Mouse (Mus musculus) kidney, postnatal 4 days (tissue): ENCODE results near the gene Trpm1.

Experiments used
- DNase-seq, 2 experiments: peaks; one replicate each; pipeline ENCODE4 v3.0.0; 2021; ENCODE audit warnings: mixed read lengths in 2 of 2

The Trpm1 gene

DNA sequence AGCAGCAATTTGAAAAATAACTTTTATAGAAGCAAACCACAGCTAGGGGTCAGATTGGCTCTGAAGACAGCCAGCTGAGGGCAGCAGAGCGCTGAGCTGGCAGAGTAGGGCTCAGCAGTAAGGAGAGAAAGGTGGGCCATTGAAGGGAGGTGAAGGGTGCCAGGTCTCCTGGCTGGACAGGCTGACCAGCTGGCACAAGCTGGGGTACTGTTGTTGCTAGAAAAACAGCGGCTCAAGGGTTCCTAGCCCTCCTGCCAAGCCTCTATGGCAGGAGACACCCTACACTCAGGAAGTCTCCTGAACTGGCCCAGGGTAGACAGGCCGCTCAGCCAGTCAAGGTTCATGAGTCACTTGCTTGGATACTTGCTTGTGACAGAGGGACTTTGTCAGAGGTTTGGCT, 11.4 kb downstream of the Trpm1 start:
- DNase-seq: peak; percentile 65 to 70

DNA sequence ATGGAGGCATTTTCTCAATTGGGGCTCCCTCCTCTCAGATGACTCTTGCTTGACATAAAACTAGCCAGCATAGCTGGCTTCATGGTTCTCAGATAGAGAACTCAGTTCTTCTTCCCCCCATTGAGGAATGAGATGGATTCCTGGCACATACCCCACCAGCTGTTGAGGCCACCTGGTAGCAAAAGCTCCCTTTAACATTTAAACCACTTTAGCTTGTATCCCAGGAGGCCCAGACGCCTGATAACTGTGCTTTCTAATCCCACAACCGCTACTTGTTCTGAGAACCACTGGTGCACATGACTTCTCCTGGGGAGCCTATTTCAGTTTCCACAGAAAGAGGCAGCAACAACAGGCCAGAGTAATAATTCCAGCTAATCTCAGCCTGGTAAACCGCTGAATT, 12.4 kb downstream of the Trpm1 start:
- no peak for DNase-seq

DNA sequence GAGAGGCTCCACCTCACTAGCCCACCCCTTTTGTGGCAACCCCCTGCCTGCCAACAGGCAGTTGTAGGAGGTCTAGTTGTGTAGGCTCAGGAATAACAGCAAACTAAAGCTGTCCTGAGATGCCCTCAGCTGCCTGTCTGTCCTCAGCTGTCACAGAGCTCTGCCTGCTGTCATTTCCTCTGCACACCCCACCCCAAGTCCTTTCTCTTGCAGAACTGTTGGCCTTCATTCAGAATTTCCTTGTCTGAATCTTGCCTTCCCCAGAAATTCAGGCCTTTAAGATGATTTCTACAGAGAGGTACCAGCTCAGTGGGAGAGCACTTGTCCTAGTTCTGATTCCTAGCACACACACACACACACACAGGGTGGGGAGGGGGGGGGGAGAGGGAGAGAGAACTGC, 13.1 kb downstream of the Trpm1 start:
- DNase-seq: no peak

DNA sequence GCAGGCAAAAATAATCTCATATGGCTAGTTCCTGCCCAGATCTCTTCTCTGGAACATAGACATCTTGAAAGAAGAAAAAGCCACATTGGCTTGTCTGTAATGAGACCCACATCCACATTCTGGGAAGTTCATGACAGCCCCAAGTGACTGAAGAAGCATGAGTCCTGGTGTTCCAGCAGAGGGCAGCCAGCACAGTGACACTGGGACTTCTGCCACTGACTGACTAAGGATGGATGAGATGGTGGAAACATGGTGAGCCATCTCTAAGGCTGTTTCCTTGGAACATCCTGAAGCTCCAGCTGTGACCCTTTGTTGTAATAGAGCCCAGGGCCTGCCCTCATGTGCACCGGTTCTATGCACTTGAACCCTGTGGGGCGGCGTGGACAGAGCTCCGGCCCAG, 25.7 kb downstream of the Trpm1 start:
- peak in 1 of 2 experiments; percentile 16 for DNase-seq

DNA sequence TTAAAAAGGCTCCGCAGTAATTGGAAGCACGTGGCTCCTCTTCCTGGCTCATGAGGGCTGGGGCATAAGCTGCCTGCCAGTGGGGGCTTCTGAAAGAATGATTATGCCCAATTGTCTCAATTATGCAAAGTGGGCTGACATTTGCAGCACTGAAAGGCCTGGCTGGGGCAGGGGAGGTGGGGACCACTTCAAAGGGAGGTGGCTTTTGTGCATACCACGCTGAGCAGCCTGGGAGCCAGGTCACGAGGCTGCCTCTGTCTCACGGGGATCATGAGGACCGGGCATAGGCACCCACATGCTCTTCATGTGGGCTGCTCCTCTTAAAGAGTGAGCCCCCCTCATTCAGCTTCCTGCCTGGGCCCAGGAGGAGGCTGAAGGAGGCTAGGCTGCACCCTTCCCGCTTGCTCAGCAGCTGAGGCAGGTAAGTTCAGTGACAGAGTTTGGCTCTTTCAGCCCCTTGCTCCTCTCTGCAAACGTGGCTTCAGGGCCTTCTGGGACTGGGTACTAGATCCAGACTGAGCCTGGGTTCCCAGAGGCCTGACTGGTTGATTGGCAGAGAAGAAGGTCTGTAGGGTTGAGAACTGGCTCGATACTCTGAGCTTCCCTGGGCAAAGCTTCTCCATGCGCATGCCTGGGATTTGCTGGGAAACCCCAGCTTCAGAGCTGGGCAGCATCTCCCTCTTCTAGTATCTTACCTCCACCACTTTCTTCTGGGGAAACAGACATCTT, 31.7 kb downstream of the Trpm1 start:
- DNase-seq: no peak

DNA sequence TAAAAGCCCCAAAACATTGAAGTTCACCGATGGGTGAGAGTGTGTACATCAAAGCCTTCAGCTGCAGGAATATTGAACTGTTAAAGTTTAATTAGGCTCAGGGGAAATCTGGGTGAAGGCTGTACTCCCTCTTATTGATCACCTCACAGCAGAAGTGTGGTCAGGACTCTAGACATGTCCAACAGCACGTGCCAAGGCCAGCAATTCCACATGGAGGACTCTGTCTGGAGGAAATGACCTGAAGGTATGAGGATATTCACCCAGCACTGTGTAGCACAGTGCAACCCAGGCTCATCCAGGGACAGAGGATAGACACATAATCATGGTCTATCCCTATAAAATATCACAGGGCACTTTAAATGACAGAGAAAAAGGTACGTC, 32.3 kb downstream of the Trpm1 start:
- DNase-seq: no peak

DNA sequence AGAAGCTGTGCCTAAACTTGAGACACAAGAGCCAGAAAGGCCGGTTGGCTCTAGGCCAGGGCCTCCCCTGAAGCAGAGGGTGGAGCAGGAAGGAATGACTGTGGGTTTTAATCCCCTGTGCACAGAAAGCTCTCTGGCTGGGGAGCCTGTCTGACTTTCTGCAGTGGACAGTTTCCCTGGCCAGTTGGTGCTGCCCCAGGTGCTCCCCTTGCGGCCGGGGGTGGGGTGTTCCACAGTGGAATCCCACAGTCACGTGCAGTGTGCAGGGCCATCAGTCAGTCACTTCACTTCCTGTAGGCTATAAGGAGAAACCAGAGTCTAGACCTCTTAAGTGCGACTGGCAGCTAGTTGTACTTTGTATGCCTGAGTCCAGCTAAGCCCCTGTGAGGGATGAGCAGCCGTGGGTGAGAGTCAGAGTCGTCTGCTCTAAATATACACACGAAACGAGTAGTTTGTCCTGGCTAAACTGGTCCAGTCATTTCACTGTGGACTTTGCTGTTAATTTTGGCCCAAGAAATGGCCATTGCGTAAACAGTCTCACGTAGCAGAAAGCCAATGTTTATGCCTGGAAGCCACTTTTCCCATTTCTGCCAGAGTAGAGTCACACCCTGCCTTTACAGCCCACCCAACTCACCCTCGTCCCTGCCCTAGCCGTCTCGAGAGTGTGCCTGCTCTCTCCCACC, 38.8 kb downstream of the Trpm1 start:
- DNase-seq: peak; percentile 65 to 67

DNA sequence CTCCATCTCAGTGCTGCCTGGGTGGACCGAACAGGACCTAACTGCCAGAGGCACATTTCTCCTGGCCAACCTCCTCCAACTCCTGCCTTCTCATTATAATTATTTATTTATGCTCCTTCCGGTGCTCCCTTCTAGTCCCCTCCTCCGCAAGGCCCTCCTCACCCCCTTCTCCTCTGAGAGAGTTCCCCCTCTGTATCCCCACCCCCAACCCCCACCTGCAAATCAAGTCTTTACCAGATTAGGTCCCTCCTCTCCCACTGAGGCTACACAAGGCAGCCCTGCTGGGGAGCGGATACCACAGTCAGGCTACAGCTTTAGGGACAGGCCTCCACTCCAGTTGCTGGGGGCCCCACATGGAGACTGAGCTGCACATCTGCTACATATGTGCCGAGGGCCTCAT, 39.8 kb downstream of the Trpm1 start:
- DNase-seq: no peak

DNA sequence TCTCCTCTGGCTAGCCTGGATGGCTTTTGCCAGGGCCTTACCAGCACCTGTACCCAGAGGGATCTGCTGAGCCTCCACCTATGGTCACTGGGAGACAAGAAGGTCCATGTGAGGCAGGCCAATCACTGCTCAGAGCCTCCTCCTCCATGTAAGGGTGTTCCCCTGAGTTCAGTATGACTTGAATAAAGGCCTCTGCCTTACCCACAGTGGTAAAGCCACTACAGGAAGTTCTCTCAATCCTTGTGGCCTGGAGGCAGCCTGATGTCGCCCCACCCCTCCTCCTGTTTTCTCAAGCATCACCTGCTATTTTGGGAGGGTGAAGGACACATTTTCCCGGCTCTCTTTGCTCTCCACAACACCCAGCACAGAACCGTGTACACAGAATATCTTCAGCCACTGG, 42.5 kb downstream of the Trpm1 start:
- DNase-seq: no peak

DNA sequence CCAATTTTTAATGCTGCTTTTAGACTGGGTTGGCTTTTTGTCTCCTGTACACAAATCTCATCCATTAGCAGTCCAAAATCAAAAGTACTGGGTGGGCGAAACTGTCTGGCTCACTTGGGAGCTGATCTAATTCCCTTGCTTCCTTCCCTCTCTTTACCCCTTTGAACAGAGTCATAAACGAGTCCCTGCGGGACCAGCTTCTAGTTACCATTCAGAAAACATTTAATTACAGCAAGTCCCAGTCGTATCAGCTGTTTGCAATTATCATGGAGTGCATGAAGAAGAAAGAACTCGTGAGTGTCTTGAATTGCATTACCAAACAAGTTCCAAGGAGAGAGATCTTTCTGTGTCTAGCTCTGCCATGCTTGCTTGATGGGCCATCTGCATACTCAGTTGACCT, 55.1 kb downstream of the Trpm1 start:
- no peak for DNase-seq

DNA sequence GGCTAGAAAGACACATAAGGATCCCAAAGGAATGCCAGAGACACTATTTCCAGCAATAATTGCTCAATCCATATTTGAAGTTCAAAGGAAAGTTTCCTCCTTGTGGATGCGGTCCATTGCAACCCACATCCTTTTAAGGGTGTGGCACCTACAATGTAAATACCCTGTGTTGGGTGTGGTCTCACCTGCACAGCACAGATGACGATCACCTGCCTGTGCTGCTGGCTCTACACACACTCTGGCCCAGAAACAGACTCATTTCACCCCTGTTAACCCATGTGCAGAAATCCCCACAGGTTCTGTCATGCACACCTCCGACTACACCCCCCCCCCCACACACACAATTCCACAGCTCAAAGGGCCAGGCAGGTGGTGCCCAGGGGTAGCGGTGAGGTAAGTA, 59.2 kb downstream of the Trpm1 start:
- DNase-seq: no peak

DNA sequence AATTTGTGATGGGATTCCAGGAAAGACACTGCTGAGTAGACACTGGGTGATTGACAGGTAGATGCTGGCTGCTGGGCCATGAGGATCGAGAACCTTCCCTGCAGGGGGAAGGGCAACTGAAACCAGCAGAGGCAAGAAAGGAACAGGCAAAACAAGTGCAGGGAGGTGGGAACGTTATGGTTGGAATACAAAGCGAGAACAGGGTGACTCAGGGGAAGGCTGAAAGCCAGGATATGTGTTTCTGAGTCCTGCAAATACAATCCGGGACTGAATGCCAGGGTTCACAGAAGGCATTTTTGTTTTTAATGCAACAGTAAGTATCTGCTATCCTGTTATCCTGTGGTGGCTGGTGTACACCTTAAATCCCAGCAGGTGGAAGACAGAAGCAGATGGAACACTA, 60.4 kb downstream of the Trpm1 start:
- no peak for DNase-seq

DNA sequence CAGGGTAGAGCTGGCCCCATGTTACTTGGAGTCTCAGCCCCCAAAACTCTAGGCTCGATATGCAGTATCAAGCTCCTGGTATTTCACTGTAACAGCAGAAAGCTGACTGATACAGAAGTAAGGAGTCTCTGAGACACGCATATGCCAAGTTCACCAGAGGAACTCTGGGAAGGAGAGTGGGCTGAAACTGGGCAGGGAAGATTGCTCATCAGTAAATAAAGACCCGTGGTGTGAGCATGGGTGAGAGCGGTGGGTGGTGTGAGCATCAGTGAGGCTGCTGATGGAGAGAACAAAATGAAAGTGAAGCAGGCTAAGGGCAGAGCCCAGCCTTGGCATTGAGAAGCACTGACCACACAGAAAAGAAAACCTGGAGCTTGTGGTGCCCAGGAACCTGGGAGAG, 62.0 kb downstream of the Trpm1 start:
- DNase-seq: no peak

DNA sequence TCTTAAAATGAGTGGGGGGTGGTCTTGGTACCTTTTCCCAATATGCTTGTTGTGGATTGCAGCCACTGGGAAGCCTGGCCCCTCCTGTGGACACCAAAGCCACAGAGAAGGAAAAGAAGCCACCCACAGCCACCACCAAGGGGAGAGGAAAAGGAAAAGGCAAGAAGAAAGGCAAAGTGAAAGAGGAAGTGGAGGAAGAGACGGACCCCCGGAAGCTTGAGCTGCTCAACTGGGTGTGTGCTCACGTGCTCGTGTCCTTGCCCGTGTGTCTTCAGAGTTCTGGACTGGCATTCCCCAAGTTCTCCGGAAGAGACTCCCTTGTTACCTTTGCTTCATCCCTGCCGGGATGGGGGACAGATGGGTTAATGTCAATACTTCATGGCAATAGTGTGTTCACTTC, 63.8 kb downstream of the Trpm1 start:
- no peak for DNase-seq

DNA sequence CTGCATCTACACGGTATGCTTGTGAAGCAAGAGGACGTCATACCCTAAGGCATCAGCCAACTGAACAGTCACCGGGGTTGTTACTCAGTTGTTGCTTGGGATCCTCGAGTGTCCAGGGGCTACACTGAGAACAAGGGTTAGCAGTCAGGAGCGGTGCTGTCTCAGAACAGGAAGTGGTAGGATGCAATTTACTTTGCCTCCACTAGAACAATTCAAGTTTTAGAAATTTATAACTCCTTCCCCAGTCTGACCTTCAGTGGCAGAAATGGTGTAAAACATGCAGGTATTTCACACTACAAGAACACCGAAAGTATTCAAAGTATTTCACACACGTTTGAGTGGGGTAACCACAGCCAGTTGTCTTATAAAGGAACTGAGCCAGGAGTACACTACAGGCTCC, 66.1 kb downstream of the Trpm1 start:
- DNase-seq: no peak

DNA sequence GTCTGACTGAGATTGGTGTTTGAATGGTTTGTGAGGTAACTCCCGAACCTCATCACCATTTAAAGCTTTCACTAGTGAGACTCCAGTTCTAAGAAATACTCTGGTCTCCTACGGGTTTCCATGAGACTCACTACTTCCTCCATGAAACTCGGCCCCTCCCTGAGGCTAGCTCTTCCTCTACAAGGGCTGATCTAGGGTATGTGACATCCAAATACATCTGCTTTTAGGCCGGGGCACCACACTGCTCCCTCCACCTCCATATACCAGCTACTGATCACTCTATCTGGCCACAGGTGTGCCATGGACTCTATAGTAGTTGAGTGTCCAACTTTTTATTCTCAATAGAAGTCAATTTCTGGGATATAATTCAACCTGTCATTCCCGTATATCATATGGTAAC, 69.6 kb downstream of the Trpm1 start:
- no peak for DNase-seq

DNA sequence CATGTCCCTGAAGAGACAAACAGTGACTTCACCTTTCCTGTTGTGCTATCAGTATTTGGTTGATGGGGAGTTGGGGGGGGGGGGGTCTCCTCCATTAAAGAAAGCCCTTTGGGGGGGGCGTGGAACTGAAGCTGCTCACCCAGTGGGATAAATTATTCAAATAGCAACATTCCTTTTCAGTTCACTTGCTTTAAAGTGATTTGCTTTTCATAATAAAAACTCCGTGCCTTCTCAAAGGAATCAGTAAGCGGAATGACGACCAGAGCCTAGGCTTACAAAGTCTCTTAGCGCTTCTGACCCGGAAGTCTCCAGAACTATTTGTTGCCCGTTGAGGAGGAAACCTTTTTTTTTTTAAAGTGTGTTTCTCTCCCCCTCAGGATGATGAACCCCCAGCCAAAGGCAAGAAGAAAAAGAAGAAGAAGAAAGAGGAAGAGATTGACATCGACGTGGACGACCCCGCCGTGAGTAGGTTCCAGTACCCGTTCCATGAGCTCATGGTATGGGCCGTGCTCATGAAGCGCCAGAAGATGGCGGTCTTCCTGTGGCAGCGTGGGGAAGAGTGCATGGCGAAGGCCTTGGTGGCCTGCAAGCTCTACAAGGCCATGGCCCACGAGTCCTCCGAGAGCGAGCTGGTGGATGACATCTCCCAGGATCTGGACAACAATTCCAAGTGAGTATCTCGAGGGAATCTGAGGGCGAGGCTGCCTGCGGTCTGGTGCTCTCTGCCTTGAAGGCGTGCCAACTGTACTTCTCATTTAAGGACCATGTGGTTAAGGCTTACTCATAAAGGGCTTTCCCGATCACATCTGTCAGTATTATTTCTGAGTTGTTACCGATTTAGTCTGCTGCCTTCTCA, 72.9 kb downstream of the Trpm1 start:
- no peak for DNase-seq

DNA sequence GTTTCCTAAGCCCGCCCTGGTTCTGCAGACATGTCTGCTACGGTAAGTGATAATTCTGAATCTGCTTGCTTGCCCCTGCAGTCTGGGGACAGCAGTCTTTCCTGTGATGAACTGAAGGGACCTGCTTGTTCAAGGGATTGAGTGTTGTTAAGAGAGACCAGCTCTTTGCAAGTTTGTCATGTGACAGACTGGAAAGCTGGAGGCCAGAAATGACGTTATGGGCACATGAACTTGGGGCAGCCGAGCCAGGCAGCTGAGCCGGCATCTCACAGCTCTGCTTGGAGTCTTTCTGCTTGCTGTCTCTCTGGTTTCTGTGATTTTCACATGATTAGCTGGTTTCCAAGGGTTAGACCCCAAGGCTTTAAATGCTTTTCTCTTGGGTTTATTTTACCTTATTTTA, 74.0 kb downstream of the Trpm1 start:
- DNase-seq: no peak

DNA sequence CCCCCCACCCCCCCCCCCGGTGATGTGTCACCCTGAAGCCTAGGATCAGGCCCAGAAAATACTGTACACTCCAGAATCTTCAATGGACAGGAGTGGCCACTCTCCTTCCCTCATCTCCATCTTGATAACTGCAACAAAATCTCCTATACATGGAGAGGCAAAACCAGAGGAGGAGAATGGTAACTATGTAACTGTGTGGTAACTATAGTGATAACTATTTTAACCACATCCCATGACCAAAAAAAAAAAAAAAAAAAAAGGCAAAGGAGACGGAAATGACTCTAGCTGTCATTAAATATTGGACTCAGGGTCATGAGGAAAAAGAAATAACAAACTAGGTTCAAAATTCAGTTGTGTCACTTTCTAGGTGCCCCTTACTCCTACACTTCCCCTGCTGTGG, 74.7 kb downstream of the Trpm1 start:
- DNase-seq: no peak

DNA sequence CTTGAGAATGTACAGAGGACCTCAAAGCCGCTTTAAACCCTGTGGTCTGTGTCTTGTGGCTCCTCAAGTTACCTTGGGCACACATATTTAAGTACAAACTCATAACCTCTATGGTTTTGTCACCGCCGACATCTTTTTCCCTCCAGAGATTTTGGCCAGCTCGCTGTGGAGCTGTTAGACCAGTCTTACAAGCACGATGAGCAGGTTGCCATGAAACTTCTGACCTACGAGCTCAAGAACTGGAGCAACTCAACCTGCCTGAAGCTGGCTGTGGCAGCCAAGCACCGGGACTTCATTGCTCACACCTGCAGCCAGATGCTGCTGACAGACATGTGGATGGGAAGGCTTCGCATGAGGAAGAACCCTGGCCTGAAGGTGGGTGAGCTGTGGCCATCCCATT, 76.3 kb downstream of the Trpm1 start:
- no peak for DNase-seq

DNA sequence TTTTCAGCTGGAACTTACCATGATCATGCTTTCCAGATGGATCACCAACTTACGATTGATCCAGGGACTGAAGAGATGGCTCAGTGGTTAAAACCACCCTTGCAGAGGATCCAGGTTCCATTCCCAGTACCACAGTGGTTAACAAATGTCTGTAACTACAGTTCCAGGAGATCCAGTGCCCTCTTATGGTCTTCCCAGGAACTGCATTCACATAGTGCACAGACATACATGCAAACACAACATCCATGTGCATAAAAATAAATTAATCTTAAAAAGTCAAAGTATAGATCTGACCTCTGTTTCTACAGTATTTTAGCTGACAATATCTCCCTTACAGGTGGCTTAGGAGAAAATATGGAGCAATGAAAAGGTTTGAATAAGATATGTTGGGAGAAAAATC, 77.4 kb downstream of the Trpm1 start:
- DNase-seq: no peak

DNA sequence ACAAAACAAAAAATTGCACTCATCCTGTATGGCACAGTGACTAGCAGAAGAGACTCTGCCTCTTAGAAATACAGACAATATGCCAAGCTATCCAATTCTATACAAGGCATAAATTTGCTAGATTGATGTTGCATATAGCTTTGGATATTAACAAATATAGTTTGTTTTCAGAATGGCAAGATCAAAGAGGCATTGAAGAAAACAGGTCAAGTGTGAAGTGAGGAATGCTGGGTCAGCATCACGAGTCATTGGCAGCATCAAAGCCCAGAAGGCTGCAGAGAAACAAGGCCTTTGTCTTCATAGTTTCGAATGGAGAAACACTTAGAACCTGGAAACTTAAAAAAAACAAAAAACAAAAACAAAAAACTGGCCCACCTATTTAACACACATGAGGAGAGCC, 78.4 kb downstream of the Trpm1 start:
- no peak for DNase-seq

DNA sequence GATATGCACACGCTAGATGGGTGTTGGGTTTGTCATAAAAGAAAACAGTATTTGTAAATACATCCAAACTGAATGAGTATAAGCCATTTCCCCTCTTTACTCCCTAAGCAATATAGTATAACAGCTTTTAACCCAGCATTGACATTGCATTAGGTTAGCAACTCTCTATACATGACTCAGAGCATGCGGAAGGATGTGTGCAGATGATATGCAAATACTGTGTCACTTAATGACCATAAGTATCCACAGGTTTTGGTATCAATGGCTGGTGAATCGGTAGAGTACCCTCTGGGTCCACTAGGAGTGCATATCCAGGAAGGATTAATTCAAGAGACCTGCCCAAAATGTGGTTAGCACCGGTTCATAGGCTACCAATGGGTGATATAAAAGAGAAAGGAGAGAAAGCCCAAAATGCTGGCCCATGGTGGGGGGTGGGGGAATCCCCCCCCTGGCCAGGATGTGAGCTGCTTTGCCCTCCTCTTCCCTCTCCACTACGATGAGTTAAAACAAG, 80.7 kb downstream of the Trpm1 start:
- no peak for DNase-seq

DNA sequence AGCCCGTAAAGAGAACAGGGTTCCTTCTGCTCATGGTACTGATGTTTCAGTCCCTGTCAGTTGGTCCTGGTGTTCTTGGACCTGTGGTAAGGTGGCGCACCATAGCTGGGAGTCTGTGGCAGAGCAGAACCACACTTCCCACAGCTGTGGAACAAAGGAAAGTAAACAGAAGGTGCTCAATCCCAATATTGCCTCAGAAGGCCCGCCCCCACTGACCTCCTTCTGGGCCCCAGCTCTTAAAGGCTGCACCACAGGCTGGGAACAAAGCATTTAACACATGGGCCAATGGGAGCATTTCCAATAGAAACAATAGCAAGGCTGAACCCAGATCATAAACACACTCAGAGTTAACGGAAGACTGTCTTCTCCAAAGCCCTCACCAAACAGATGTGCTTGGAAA, 82.9 kb downstream of the Trpm1 start:
- no peak for DNase-seq
